Mouse (Mus musculus) kidney, postnatal 10 days (tissue): ENCODE measurements at regions not wholly inside any gene's neighbourhood (a gene's known extent, or its start where the extent isn't known, plus 50 kb on each side); places are given as distances from the start of the nearest gene placed in this dataset.

Experiments used
- DNase-seq: peaks from one replicate; pipeline ENCODE4 v3.0.0; 2021; ENCODE audit warnings: mixed read lengths

- no peak for DNase-seq
Measured at GRCm38 (mm10) chr19:54470034-54470433, 426.1 kb downstream of the Adra2a start.

GRCm38 (mm10) chr19:54498066-54498465 lies 454.1 kb downstream of the Adra2a start:
- no peak for DNase-seq

GRCm38 (mm10) chr19:54533858-54534257 lies 489.9 kb downstream of the Adra2a start:
- DNase-seq, result peak; percentile 9

- no peak for DNase-seq
Measured at GRCm38 (mm10) chr19:54555351-54555750, 511.4 kb downstream of the Adra2a start.

GRCm38 (mm10) chr19:54557984-54558383 lies 514.0 kb downstream of the Adra2a start:
- no peak for DNase-seq

- DNase-seq, result no peak
Measured at GRCm38 (mm10) chr19:54583574-54583973, 539.6 kb downstream of the Adra2a start.

GRCm38 (mm10) chr19:54584687-54585237 lies 540.8 kb downstream of the Adra2a start:
- DNase-seq, result no peak

- DNase-seq, result no peak
Measured at GRCm38 (mm10) chr19:54585326-54585725, 541.4 kb downstream of the Adra2a start.

- no peak for DNase-seq
Measured at GRCm38 (mm10) chr19:54603345-54603744, 523.7 kb downstream of the Gpam start.

GRCm38 (mm10) chr19:54605346-54605745 lies 521.7 kb downstream of the Gpam start:
- no peak for DNase-seq

GRCm38 (mm10) chr19:54616924-54617323 lies 510.1 kb downstream of the Gpam start:
- no peak for DNase-seq
